Mouse (Mus musculus) bone marrow macrophage, adult 2 months (primary cell): ENCODE measurements around the gene Ntrk2.

ENCODE experiments used
- CTCF ChIP-seq: IDR thresholded peaks from 2 replicates; pipeline ENCODE4 v1.5.1; 2012; ENCODE audit warnings: low read depth, mild to moderate bottlenecking, low read length, moderate library complexity
- POLR2A ChIP-seq: IDR thresholded peaks from 2 replicates; pipeline ENCODE4 v1.6.1; 2012; ENCODE audit warnings: mild to moderate bottlenecking, low read depth, low read length, borderline replicate concordance

GRCm38 (mm10) chr13:59057886-59058285, 251.5 kb downstream of the Ntrk2 start:
- TF ChIP-seq POLR2A (no peak), CTCF (no peak)
